Mouse (Mus musculus) MN1 (cell line): ENCODE measurements around the gene Olfr247.
"Not testable (repeated sequence)": the region's sequence is repeated elsewhere in the genome, so short reads cannot be mapped to it uniquely, and the experiment has no call there.

ENCODE experiments used
- DNase-seq: peaks from one replicate; pipeline ENCODE4 v3.0.0-alpha.2; 2016; ENCODE audit warnings: low spot score

The Olfr247 gene

GRCm38 (mm10) chr10:129976040-129976439 lies at the start of gene Olfr247:
TSS of gene Olfr247 (minus strand) at chr10:129976140.
- DNase-seq = not testable (repeated sequence)

DNA sequence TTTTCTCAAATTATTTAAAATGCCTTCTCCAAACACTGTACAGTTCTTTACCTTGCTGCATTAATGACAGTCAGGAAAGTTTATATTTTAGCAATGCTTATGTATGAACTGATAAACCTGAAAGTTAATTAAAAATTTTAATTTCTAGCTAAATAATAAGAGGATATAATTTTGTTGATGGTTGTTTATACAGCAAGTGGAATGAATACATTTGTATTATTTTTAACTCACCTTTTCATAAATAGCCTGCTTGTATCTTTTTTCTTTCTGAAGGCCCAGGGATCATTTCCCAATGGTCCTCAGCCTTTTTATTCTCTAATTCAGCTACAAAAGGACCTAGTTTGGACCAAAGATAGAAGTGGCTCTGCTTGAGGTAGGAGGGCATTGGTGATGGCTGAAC lies 36.4 kb upstream of the Olfr247 start, which contains the start of gene Olfr820:
Gene Olfr820, plus strand, starts transcription at position 301 of the 400 bp plus-strand sequence.
- no peak for DNase-seq

GRCm38 (mm10) chr10:130005366-130005765 lies 29.4 kb upstream of the Olfr247 start:
- DNase-seq = not testable (repeated sequence)

GRCm38 (mm10) chr10:130004104-130004503 lies 28.2 kb upstream of the Olfr247 start:
- DNase-seq = not testable (repeated sequence)

DNA sequence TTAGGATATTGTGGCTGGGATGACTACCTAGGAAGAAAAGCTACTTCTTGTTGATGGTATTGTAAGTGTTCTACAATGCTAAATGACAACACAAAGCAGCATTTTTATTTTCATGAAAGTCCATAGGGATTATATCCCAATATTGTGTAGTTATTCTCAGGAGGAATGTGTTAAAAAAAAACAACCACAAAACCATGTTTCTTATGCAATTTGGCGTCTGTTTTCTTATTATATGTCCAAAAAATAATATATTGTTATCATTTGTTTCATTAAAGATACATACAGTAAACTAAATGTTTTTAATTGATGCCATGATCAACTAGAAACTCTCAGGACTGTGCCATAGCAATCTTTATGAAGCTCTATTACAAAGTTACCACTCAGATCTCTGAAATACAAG lies 9.0 kb upstream of the Olfr247 start, which contains the start of gene Gm10310:
Gene Gm10310, minus strand, starts transcription at position 101 of the 400 bp plus-strand sequence.
- not testable (repeated sequence) for DNase-seq

DNA sequence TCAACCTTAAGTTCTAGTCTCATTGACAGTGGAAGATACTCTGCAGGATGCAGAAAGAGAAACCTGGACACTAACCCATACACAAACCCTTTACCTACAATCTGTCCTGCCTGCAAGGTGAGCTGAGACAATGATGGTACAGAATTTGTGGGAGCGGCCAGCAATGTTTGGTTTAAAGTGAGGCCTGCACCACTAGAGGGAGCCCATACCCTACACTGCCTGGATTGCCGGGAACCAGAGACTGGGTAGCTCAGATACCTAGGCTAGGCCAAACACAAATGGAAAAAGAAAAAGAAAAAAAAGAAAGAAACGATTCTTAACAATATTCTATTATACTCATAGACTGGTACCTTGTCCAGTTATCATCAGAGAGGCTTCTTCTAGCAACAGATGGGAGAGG lies 5.9 kb upstream of the Olfr247 start:
- not testable (repeated sequence) for DNase-seq

DNA sequence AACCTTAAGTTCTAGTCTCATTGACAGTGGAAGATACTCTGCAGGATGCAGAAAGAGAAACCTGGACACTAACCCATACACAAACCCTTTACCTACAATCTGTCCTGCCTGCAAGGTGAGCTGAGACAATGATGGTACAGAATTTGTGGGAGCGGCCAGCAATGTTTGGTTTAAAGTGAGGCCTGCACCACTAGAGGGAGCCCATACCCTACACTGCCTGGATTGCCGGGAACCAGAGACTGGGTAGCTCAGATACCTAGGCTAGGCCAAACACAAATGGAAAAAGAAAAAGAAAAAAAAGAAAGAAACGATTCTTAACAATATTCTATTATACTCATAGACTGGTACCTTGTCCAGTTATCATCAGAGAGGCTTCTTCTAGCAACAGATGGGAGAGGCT lies 2.9 kb downstream of the Olfr247 start:
- not testable (repeated sequence) for DNase-seq

- not testable (repeated sequence) for DNase-seq
Measured at GRCm38 (mm10) chr10:129967166-129967565, 8.8 kb downstream of the Olfr247 start, which contains the start of gene Olfr819. TSS of gene Olfr819 (minus strand) at chr10:129967266.

DNA sequence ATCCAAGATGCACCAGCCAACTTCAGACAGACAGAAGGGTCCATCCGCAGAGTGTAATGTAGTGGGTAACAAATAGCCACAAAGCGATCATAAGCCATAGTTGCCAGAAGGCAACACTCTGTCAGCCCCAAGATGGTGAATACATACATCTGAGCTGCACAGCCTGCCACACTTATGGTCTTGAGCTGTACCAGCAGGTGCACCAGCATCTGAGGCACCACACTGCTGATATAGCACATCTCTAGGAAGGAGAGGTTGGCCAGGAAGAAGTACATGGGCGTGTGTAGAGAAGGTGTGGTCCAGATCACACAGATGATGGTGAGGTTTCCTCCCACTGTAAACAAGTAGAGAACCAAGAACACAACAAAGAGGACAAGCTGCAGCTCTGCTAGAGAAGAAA lies 9.7 kb downstream of the Olfr247 start:
- not testable (repeated sequence) for DNase-seq

DNA sequence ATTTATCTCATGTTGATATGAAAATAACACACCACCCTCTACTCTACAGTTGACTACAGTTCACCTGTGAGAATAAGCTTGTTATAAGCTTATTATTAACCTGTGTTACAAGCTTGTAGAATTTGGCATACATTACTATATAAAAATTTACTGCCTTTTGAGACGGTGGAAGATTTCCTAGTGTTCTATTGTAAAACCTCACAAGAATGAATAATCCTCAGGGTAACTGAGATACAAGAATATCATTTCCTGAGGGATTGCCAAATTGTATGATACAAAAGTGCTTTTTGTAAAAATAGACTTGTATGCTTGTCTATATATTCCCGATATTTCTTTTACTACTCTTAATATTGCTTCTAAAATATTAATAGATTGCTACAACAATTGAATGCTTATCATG lies 26.9 kb downstream of the Olfr247 start, which contains the start of gene Olfr818:
Gene Olfr818, minus strand, starts transcription at position 101 of the 400 bp plus-strand sequence.
- no peak for DNase-seq
